Mouse (Mus musculus) midbrain, postnatal 0 days (tissue): ENCODE measurements around the gene Nbea. TPM values are rescaled to one million over a fixed set of nuclear protein-coding genes. Genes with fewer than 3 reads are reported as not detected.

Source experiments
- ATAC-seq: fragments of 200-750 bp; cut with Nextera tagmentation; 2 replicates; pipeline ENCODE4 v1.8.0; 2017; ENCODE audit warnings: moderate number of reproducible peaks, mild to moderate bottlenecking, moderate TSS enrichment, moderate library complexity; ENCODE audit not compliant: low FRiP score
- DNase-seq: peaks from one replicate; pipeline ENCODE4 v3.0.0-alpha.2; 2015; ENCODE audit warnings: low spot score
- H3K27ac ChIP-seq: fragments of 300-500 bp; sonication (generic); 2 replicates; pipeline ENCODE4 v1.5.1; 2014; ENCODE audit warnings: low read depth, mild to moderate bottlenecking, low read length, mixed read lengths
- H3K27me3 ChIP-seq: fragments of 300-500 bp; sonication (generic); 2 replicates; pipeline ENCODE4 v1.6.1; 2014; ENCODE audit warnings: low read length, control low read depth, mixed read lengths; ENCODE audit not compliant: insufficient read depth
- H3K36me3 ChIP-seq: fragments of 300-500 bp; sonication (generic); 2 replicates; pipeline ENCODE4 v1.6.1; 2014; ENCODE audit warnings: low read length, control low read depth, mixed read lengths; ENCODE audit not compliant: insufficient read depth
- H3K4me1 ChIP-seq: fragments of 300-500 bp; sonication (generic); 2 replicates; pipeline ENCODE4 v1.6.1; 2014; ENCODE audit warnings: mild to moderate bottlenecking, control low read depth, antibody characterized with exemption, low read length, mixed read lengths; ENCODE audit not compliant: insufficient read depth
- H3K4me2 ChIP-seq: fragments of 300-500 bp; sonication (generic); 2 replicates; pipeline ENCODE4 v1.6.1; 2014; ENCODE audit warnings: low read depth, mild to moderate bottlenecking, low read length, mixed read lengths; ENCODE audit not compliant: poor library complexity, severe bottlenecking
- H3K4me3 ChIP-seq: fragments of 300-500 bp; sonication (generic); 2 replicates; pipeline ENCODE4 v1.5.1; 2014; ENCODE audit warnings: low read depth, mild to moderate bottlenecking, low read length, moderate library complexity
- H3K9ac ChIP-seq: fragments of 300-500 bp; sonication (generic); replicated peaks from 2 replicates; pipeline ENCODE4 v1.6.1; 2014; ENCODE audit warnings: mild to moderate bottlenecking, low read length, moderate library complexity, mixed read lengths; ENCODE audit not compliant: poor library complexity, severe bottlenecking
- H3K9me3 ChIP-seq: fragments of 300-500 bp; sonication (generic); 2 replicates; pipeline ENCODE4 v1.6.1; 2016; ENCODE audit warnings: low read length, control low read depth
- CTCF ChIP-seq: IDR thresholded peaks from 2 replicates; pipeline ENCODE4 v1.5.1; 2016; ENCODE audit warnings: antibody characterized with exemption, mild to moderate bottlenecking
- WGBS: fragments of 180-500 bp; shearing (Covaris S2); extraction: QIAGEN DNeasy Blood & Tissue Kit; methylation state at CpG from one replicate; pipeline ENCODE4 v1.1.7; 2014; 5-methylcytosine and 5-hydroxymethylcytosine counted together
- polyA plus RNA-seq: library from polyadenylated mRNA; unstranded; fragments of >200 nt; fragmentation: Nextera tagmentation; extraction: Ambion mirVana; gene quantifications from 2 replicates; pipeline ENCODE4 v1.2.1, GENCODE M21; 2015
- total RNA-seq: library from RNA; depleted of rRNA; stranded (reverse); fragments of >200 nt; gene quantifications from 2 replicates; pipeline ENCODE4 v1.2.3, GENCODE M21; 2014; rRNA removed

Nbea gene
- total RNA-seq (202 and 233 TPM in 2 replicates), polyA plus RNA-seq (42.8 and 46.8 TPM in 2 replicates)

DNA sequence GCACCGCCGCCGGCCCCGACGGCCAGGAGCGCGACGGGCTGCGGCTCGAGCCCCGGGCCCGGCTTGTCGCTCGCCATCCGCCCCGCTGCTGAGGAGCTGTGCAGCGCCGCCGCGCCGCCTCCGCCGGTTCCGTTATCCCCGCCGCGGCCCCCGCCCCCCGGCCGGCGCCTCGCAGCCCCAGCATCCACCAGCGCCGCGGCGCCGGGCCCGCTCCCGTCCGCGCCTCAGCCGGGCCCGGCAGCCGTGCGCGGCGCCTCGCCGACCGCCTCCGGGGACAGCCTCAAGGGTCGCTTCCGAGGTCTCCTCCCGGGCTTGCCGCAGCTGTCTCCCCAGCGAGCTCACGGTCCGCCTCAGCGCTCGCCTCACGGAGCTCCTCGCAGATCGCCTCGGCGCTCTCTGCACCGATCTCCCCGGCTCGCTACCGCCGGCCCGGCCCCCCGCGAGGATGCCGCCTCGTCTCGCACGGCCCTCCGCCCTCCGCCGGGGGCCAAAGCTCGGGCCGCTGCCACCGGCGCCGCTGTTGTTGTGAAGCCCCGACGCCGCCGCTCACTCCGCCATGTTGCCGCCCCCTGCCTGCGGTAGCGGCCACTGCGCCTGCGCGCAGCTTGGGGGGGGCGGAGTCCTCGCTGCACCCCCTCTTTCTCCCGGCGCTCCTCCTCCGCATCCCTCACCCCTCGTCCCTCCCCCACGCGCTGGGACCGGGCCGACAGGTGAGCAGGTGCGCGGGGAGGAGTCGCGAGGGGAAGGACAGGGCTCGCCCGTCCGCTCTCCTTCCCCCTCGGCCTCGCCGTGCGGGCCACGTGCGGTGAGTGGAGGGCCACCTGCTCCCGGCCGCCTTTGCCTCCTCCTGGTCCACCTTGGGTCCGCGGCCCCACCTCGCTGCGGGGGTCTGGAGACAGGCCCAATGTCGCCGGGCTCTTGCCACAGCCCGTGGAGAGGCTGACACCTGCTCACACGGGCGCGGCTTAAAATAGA lies at the start of gene Nbea:
TSS of gene Nbea (minus strand) at position 543 of the 975 bp plus-strand sequence.
- peak; percentile 70 for TF ChIP-seq CTCF
- peak; percentile 87 for ATAC-seq
- Histone ChIP-seq H3K9me3 (no peaks in the 10 kb centered on the region), H3K4me1 (no peaks in the 10 kb centered on the region; the same call in 1 of the 2 replicates), H3K9ac (peak within 1 kb of the TSS; percentile 98), H3K4me2 (peak within 1 kb of the TSS; percentile 76), H3K4me3 (peak within 1 kb of the TSS; percentile 81), H3K36me3 (no peaks in the 10 kb centered on the region), H3K27ac (peak within 1 kb of the TSS; percentile 96), H3K27me3 (no peaks in the 10 kb centered on the region)
- WGBS, result under 1% methylated on average over 51 of the region's 131 CpGs
- peak; percentile 91 for DNase-seq

DNA sequence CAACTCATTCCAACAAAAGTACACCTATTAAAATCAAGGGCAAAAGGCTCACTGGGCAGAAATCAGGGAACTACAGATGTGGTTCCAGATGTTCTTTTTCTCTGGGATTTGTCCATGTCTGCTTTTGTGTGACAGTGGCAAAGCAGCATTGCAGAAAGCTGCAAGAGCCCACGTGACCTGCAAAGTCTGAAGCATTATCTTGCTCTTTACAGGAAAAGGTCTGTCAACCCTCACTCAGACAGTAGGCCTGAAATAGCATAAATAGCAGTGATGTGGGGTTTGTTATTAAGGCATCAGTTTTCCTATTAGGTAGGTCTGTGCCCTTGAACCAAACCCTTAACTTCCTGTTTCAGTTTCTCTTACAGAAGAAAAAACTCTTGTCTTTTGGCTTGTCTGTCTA lies 45.8 kb upstream of the Nbea start:
- ATAC-seq, result no peak
- Histone ChIP-seq H3K9ac (no peak overlapping the region), H3K27ac (no peak overlapping the region), H3K36me3 (no peaks in the 10 kb centered on the region), H3K4me1 (no peaks in the 10 kb centered on the region), H3K9me3 (no peaks in the 10 kb centered on the region), H3K4me2 (no peak overlapping the region), H3K27me3 (no peaks in the 10 kb centered on the region), H3K4me3 (no peak overlapping the region)
- TF ChIP-seq CTCF, result no peak
- DNase-seq, result no peak
- 56% methylated on average over 1 of the region's 1 CpGs for WGBS

DNA sequence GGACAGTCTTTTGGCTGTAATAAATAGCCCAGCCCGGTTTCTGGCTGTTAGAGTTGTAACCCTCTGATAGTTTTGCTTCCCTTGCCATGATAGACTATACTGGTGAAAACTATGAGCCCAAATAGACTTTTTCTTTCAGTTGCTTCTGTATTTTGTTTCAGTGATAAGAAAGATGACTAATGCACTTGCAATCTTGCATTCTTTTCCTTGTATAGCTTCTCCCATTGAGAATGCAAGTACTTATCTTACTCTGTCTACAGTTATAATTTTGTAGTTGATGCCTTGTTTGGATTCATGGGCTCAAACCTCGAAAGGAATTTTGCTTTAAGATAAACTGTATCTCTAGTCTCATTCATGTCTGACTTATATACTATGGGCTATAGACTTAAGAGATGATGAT lies 32.5 kb upstream of the Nbea start:
- no peak overlapping the region for H3K27ac ChIP-seq
- no peaks in the 10 kb centered on the region for H3K36me3 ChIP-seq
- whole genome bisulfite sequencing, result 88% methylated on average over 2 of the region's 2 CpGs
- no peak for DNase-seq
- no peaks in the 10 kb centered on the region for H3K27me3 ChIP-seq
- no peak overlapping the region for H3K9ac ChIP-seq
- TF ChIP-seq CTCF, result no peak
- no peaks in the 10 kb centered on the region for H3K4me1 ChIP-seq
- H3K9me3 ChIP-seq, result no peaks in the 10 kb centered on the region
- no peak for ATAC-seq
- H3K4me3 ChIP-seq, result no peak overlapping the region
- no peak overlapping the region for H3K4me2 ChIP-seq

DNA sequence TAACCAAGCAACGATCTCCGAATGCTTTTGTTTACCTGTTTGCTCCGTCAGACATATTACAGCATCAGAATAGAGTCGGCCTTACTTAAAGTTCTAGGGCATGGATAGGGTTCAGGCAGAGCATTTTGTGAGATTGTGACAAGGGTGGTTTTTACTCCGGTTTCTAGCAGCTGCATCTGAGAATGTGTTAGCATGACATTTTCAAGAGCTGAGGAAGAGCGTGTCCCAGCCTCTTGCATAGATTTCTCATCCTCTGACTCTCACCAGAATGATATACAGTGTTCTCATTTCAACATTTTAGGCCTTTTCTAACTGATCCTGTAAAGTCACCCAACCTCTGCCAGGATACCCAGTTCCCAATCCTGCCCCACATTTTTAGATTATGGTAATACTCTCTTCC lies 20.5 kb upstream of the Nbea start:
- 59% methylated on average over 6 of the region's 6 CpGs for WGBS
- no peaks in the 10 kb centered on the region for H3K36me3 ChIP-seq
- ATAC-seq (no peak), DNase-seq (no peak)
- H3K27ac ChIP-seq, result no peak overlapping the region
- no peak overlapping the region for H3K4me3 ChIP-seq
- no peak for TF ChIP-seq CTCF
- no peak overlapping the region for H3K9ac ChIP-seq
- no peaks in the 10 kb centered on the region for H3K4me1 ChIP-seq
- H3K9me3 ChIP-seq, result no peaks in the 10 kb centered on the region
- no peak overlapping the region for H3K4me2 ChIP-seq
- H3K27me3 ChIP-seq, result no peaks in the 10 kb centered on the region

DNA sequence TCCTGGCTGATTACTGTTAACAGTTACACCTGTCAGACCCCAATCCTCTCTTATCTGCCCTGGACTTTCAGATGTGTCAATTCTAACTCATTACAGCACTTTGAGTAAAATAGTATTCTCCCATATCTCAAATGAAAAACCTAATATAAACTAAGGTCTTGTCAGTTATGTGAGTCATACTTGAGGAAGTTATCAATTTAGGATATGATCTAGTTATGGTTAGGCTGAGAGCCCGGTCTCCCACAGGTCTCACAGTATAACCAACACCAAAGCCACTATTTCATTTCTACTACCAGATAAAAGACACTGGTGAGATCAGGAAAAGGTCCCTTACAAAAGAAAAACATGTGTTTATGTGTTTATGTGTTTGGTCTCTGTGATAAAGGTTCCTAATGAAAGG lies 4.7 kb upstream of the Nbea start:
- Histone ChIP-seq H3K9ac (no peak overlapping the region), H3K36me3 (no peaks in the 10 kb centered on the region), H3K4me3 (no peak overlapping the region), H3K27me3 (no peaks in the 10 kb centered on the region), H3K4me2 (no peak overlapping the region), H3K9me3 (no peaks in the 10 kb centered on the region), H3K27ac (no peak overlapping the region), H3K4me1 (no peaks in the 10 kb centered on the region)
- ATAC-seq, result no peak
- TF ChIP-seq CTCF, result no peak
- WGBS, result 78% methylated on average over 1 of the region's 1 CpGs
- DNase-seq, result no peak

DNA sequence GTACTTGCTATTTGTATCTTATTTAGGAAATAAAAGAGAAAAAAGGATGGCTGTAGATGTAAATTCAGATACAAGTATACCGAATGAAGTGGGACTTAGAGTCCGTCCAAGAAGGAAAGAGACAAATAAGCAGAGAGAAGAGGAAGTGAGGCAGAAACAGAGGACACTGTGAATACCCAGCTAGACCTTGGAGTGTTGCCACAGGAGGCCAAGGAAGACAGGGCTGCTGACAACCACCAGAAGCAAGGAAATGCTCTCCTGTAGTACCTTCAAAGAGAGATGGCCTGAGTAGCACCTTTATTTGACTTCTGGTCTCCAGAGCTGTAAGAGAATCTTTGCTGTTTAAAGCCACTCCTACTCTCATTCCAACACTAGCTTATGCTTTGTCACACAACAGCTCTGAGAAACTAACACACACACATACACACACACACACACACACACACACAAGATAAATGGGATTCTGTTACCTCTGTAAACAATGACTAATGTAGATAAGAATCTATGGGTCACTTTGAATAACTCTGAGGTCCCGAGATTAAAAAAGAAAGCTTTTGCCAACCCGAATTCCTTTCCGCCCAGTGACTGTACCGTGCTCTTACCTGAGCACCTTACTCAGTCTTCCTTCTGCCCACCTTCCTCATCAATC lies 3.8 kb upstream of the Nbea start:
- Histone ChIP-seq H3K9me3 (no peaks in the 10 kb centered on the region), H3K27me3 (no peaks in the 10 kb centered on the region), H3K9ac (no peak overlapping the region), H3K27ac (no peak overlapping the region), H3K4me1 (no peaks in the 10 kb centered on the region), H3K4me2 (no peak overlapping the region), H3K4me3 (no peak overlapping the region), H3K36me3 (no peaks in the 10 kb centered on the region)
- TF ChIP-seq CTCF, result no peak
- no peak for ATAC-seq
- no peak for DNase-seq
- WGBS, result 82% methylated on average over 6 of the region's 6 CpGs
